Mouse (Mus musculus): ENCODE measurements around the gene Oard1. TPM values are rescaled to one million over a fixed set of nuclear protein-coding genes. Genes with fewer than 3 reads are reported as not detected.
A peak's percentile ranks its signal among the peaks of the same experiment; 100 is the strongest.

The Oard1 gene
- polyA plus RNA-seq (2015; fragmentation: Nextera tagmentation; extraction: Ambion mirVana): 29.4 and 39.3 TPM in 2 replicates

GRCm38 (mm10) chr17:48409380-48410298 lies at the start of gene Oard1, which contains the start of gene Nfya:
Gene Oard1, plus strand, starts transcription at chr17:48410014.
Gene Nfya, minus strand, starts transcription at chr17:48409906.
- peak within 1 kb of the TSS; percentile 99 for H3K27ac ChIP-seq (replicated peaks)
- peak within 1 kb of the TSS; percentile 99 for H3K9ac ChIP-seq (replicated peaks)
- no peaks in the 10 kb centered on the region for H3K27me3 ChIP-seq (replicated peaks)
- peak; percentile 96 for ATAC-seq (ENCODE audit: low FRiP score)
- no peaks in the 10 kb centered on the region for H3K9me3 ChIP-seq (replicated peaks)
- peaks cover 32% of the 10 kb centered on the region for H3K4me1 ChIP-seq
- peak within 1 kb of the TSS; percentile 85 for H3K4me2 ChIP-seq
- H3K36me3 ChIP-seq: peaks cover 5% of the 10 kb centered on the region; the same call in 1 of the 2 replicates
- WGBS: under 1% methylated on average over 83 of the region's 84 CpGs
- peak within 1 kb of the TSS; percentile 90 for H3K4me3 ChIP-seq (replicated peaks)

DNA sequence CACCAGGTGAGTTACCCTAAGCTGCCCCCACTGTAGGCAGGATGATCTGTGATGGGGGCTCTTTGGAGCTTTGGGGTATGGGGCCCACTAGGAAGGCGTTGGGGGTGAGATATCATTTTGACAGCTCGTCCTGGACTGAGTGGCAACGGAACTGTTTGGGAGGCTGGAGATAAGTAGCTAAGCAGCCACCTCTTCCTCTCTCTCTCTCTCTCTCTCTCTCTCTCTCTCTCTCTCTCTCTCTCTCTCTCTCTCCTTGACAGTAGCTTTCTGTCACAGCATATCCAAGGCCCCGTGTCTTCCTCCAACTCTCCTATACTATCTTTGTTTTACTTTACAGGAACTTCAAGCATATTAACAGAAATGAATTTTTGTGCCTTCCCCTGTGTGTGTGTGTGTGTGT lies 49.4 kb upstream of the Oard1 start:
- H3K4me1 ChIP-seq: 0 out of 2 replicates have a peak, but pooled peaks cover 4% of the 10 kb centered on the region
- H3K9ac ChIP-seq (replicated peaks): no peak overlapping the region
- H3K4me2 ChIP-seq: no peak overlapping the region
- H3K27me3 ChIP-seq (replicated peaks): no peaks in the 10 kb centered on the region
- no peaks in the 10 kb centered on the region for H3K9me3 ChIP-seq (replicated peaks)
- WGBS: 85% methylated on average over 4 of the region's 4 CpGs
- no peak overlapping the region for H3K27ac ChIP-seq (replicated peaks)
- ATAC-seq (ENCODE audit: low FRiP score): no peak
- H3K36me3 ChIP-seq: no peaks in the 10 kb centered on the region
- no peak overlapping the region for H3K4me3 ChIP-seq (replicated peaks)

GRCm38 (mm10) chr17:48362346-48362745 lies 47.5 kb upstream of the Oard1 start:
- ATAC-seq (ENCODE audit: low FRiP score): no peak
- no peak overlapping the region for H3K27ac ChIP-seq (replicated peaks)
- H3K9me3 ChIP-seq (replicated peaks): no peaks in the 10 kb centered on the region
- H3K4me1 ChIP-seq: 0 out of 2 replicates have a peak, but pooled peaks cover 4% of the 10 kb centered on the region
- H3K9ac ChIP-seq (replicated peaks): no peak overlapping the region
- no peaks in the 10 kb centered on the region for H3K36me3 ChIP-seq
- WGBS: 63% methylated on average over 3 of the region's 3 CpGs
- no peaks in the 10 kb centered on the region for H3K27me3 ChIP-seq (replicated peaks)
- no peak overlapping the region for H3K4me2 ChIP-seq
- H3K4me3 ChIP-seq (replicated peaks): no peak overlapping the region

- Histone ChIP-seq H3K4me3 (replicated peaks) (no peak overlapping the region), H3K9me3 (replicated peaks) (no peaks in the 10 kb centered on the region), H3K27me3 (replicated peaks) (no peaks in the 10 kb centered on the region), H3K27ac (replicated peaks) (no peak overlapping the region), H3K4me2 (no peak overlapping the region), H3K36me3 (no peaks in the 10 kb centered on the region), H3K4me1 (0 out of 2 replicates have a peak, but pooled peaks cover 4% of the 10 kb centered on the region), H3K9ac (replicated peaks) (no peak overlapping the region)
- ATAC-seq (ENCODE audit: low FRiP score): no peak
- WGBS: 81% methylated on average over 8 of the region's 8 CpGs
Observed at GRCm38 (mm10) chr17:48362966-48363365, 46.8 kb upstream of the Oard1 start.

GRCm38 (mm10) chr17:48363421-48363965 lies 46.3 kb upstream of the Oard1 start:
- Histone ChIP-seq H3K27ac (replicated peaks) (no peak overlapping the region), H3K9ac (replicated peaks) (no peak overlapping the region), H3K9me3 (replicated peaks) (no peaks in the 10 kb centered on the region), H3K27me3 (replicated peaks) (no peaks in the 10 kb centered on the region), H3K4me1 (0 out of 2 replicates have a peak, but pooled peaks cover 4% of the 10 kb centered on the region), H3K4me2 (no peak overlapping the region), H3K4me3 (replicated peaks) (no peak overlapping the region), H3K36me3 (no peaks in the 10 kb centered on the region)
- ATAC-seq (ENCODE audit: low FRiP score): no peak
- WGBS: 80% methylated on average over 6 of the region's 6 CpGs

- Histone ChIP-seq H3K4me3 (replicated peaks) (no peak overlapping the region), H3K27me3 (replicated peaks) (no peaks in the 10 kb centered on the region), H3K4me1 (0 out of 2 replicates have a peak, but pooled peaks cover 4% of the 10 kb centered on the region), H3K9me3 (replicated peaks) (no peaks in the 10 kb centered on the region), H3K9ac (replicated peaks) (no peak overlapping the region), H3K4me2 (no peak overlapping the region), H3K27ac (replicated peaks) (no peak overlapping the region), H3K36me3 (no peaks in the 10 kb centered on the region)
- no peak for ATAC-seq (ENCODE audit: low FRiP score)
- WGBS: 72% methylated on average over 9 of the region's 9 CpGs
Observed at GRCm38 (mm10) chr17:48365511-48366155, 44.2 kb upstream of the Oard1 start.

GRCm38 (mm10) chr17:48366806-48367205 lies 43.0 kb upstream of the Oard1 start:
- 74% methylated on average over 5 of the region's 5 CpGs for WGBS
- H3K4me1 ChIP-seq: 0 out of 2 replicates have a peak, but pooled peaks cover 4% of the 10 kb centered on the region
- no peak overlapping the region for H3K27ac ChIP-seq (replicated peaks)

GRCm38 (mm10) chr17:48371621-48372020 lies 38.2 kb upstream of the Oard1 start:
- no peaks in the 10 kb centered on the region for H3K4me1 ChIP-seq
- H3K4me2 ChIP-seq: no peak overlapping the region
- no peak overlapping the region for H3K27ac ChIP-seq (replicated peaks)
- no peak overlapping the region for H3K4me3 ChIP-seq (replicated peaks)
- H3K9ac ChIP-seq (replicated peaks): no peak overlapping the region
- no peaks in the 10 kb centered on the region for H3K27me3 ChIP-seq (replicated peaks)
- no peak for ATAC-seq (ENCODE audit: low FRiP score)
- H3K36me3 ChIP-seq: no peaks in the 10 kb centered on the region
- H3K9me3 ChIP-seq (replicated peaks): no peaks in the 10 kb centered on the region

More at GRCm38 (mm10) chr17:48366806-48367205, 43.0 kb upstream of the Oard1 start:
- no peak for ATAC-seq (ENCODE audit: low FRiP score)
- Histone ChIP-seq H3K36me3 (no peaks in the 10 kb centered on the region), H3K9me3 (replicated peaks) (no peaks in the 10 kb centered on the region), H3K9ac (replicated peaks) (no peak overlapping the region), H3K27me3 (replicated peaks) (no peaks in the 10 kb centered on the region), H3K4me3 (replicated peaks) (no peak overlapping the region), H3K4me2 (no peak overlapping the region)

DNA sequence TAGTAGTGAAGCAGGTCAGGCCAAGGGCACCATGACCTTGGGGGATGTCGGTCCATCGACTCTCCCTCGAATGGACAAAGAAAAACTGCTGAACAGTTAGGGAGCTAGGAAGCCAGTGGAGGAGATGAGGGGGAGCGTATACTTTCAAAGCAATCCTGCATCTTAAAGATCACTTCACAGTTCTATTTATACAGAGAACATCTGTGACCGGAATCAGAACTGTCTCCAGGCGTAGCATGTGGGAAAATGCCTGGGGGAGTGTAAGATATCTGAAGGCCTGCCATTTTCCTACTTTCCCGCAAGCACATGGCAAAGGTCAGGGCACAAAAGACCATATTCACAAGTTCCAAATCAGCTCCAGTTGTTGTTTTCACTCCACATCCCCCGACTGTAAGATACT lies 36.8 kb upstream of the Oard1 start:
- no peak overlapping the region for H3K27ac ChIP-seq (replicated peaks)
- ATAC-seq (ENCODE audit: low FRiP score): no peak
- H3K27me3 ChIP-seq (replicated peaks): no peaks in the 10 kb centered on the region
- no peak overlapping the region for H3K9ac ChIP-seq (replicated peaks)
- H3K9me3 ChIP-seq (replicated peaks): no peaks in the 10 kb centered on the region
- no peaks in the 10 kb centered on the region for H3K4me1 ChIP-seq
- H3K4me2 ChIP-seq: no peak overlapping the region
- 90% methylated on average over 8 of the region's 8 CpGs for WGBS
- no peak overlapping the region for H3K4me3 ChIP-seq (replicated peaks)
- no peaks in the 10 kb centered on the region for H3K36me3 ChIP-seq

GRCm38 (mm10) chr17:48376102-48376501 lies 33.7 kb upstream of the Oard1 start:
- no peaks in the 10 kb centered on the region for H3K4me1 ChIP-seq
- no peaks in the 10 kb centered on the region for H3K36me3 ChIP-seq
- H3K4me3 ChIP-seq (replicated peaks): no peak overlapping the region
- H3K9me3 ChIP-seq (replicated peaks): no peaks in the 10 kb centered on the region
- H3K4me2 ChIP-seq: no peak overlapping the region
- no peaks in the 10 kb centered on the region for H3K27me3 ChIP-seq (replicated peaks)
- WGBS: 97% methylated on average over 1 of the region's 1 CpGs
- no peak for ATAC-seq (ENCODE audit: low FRiP score)
- no peak overlapping the region for H3K27ac ChIP-seq (replicated peaks)
- H3K9ac ChIP-seq (replicated peaks): no peak overlapping the region

- no peak overlapping the region for H3K4me2 ChIP-seq
- H3K27me3 ChIP-seq (replicated peaks): no peaks in the 10 kb centered on the region
- H3K9me3 ChIP-seq (replicated peaks): no peaks in the 10 kb centered on the region
- no peak for ATAC-seq (ENCODE audit: low FRiP score)
- no peak overlapping the region for H3K4me3 ChIP-seq (replicated peaks)
- H3K9ac ChIP-seq (replicated peaks): no peak overlapping the region
- H3K27ac ChIP-seq (replicated peaks): no peak overlapping the region
- H3K4me1 ChIP-seq: no peaks in the 10 kb centered on the region
- H3K36me3 ChIP-seq: no peaks in the 10 kb centered on the region
Observed at GRCm38 (mm10) chr17:48379050-48379449, 30.8 kb upstream of the Oard1 start.
